Mouse (Mus musculus) lung, embryonic 14.5 days (tissue): Measurements from ENCODE around the gene Cd274. TPM values are rescaled to one million over a fixed set of nuclear protein-coding genes. Genes with fewer than 3 reads are reported as not detected.

Source experiments
- ATAC-seq: fragments of 200-750 bp; cut with Nextera tagmentation; 2 replicates; pipeline ENCODE4 v1.8.0; 2017; ENCODE audit warnings: mild to moderate bottlenecking, moderate TSS enrichment, moderate library complexity; ENCODE audit not compliant: insufficient read depth
- DNase-seq: peaks from one replicate; pipeline ENCODE4 v3.0.0-alpha.2; 2015
- H3K27ac ChIP-seq: fragments of 300-500 bp; sonication (generic); 2 replicates; pipeline ENCODE4 v1.5.1; 2014; ENCODE audit warnings: low read depth, mild to moderate bottlenecking, moderate library complexity
- H3K27me3 ChIP-seq: fragments of 300-500 bp; sonication (generic); 2 replicates; pipeline ENCODE4 v1.6.1; 2014; ENCODE audit warnings: low read length, control low read depth; ENCODE audit not compliant: insufficient read depth
- H3K36me3 ChIP-seq: fragments of 300-500 bp; sonication (generic); 2 replicates; pipeline ENCODE4 v1.6.1; 2014; ENCODE audit warnings: control low read depth; ENCODE audit not compliant: insufficient read depth
- H3K4me1 ChIP-seq: fragments of 300-500 bp; sonication (generic); 2 replicates; pipeline ENCODE4 v1.6.1; 2014; ENCODE audit warnings: antibody characterized with exemption, control low read depth; ENCODE audit not compliant: insufficient read depth
- H3K4me2 ChIP-seq: fragments of 300-500 bp; sonication (generic); 2 replicates; pipeline ENCODE4 v1.6.1; 2014; ENCODE audit warnings: mild to moderate bottlenecking
- H3K4me3 ChIP-seq: fragments of 300-500 bp; sonication (generic); 2 replicates; pipeline ENCODE4 v1.5.1; 2014; ENCODE audit warnings: low read depth, low read length
- H3K9ac ChIP-seq: fragments of 300-500 bp; sonication (generic); 2 replicates; pipeline ENCODE4 v1.6.1; 2014
- H3K9me3 ChIP-seq: fragments of 300-500 bp; sonication (generic); 2 replicates; pipeline ENCODE4 v1.6.1; 2016; ENCODE audit warnings: low read depth, low read length, control low read depth
- CTCF ChIP-seq: IDR thresholded peaks from 2 replicates; pipeline ENCODE4 v1.5.1; 2016; ENCODE audit warnings: antibody characterized with exemption, low read depth
- WGBS: fragments of 180-500 bp; shearing (Covaris S2); extraction: QIAGEN DNeasy Blood & Tissue Kit; methylation state at CpG from one replicate; pipeline ENCODE4 v1.1.7; 2014; 5-methylcytosine and 5-hydroxymethylcytosine counted together
- polyA plus RNA-seq: library from polyadenylated mRNA; unstranded; fragments of >200 nt; fragmentation: Nextera tagmentation; extraction: Ambion mirVana; gene quantifications from 2 replicates; pipeline ENCODE4 v1.2.1, GENCODE M21; 2014

Gene Cd274
- polyA plus RNA-seq, 1 experiment from 2014 or later: 0.25 TPM

DNA sequence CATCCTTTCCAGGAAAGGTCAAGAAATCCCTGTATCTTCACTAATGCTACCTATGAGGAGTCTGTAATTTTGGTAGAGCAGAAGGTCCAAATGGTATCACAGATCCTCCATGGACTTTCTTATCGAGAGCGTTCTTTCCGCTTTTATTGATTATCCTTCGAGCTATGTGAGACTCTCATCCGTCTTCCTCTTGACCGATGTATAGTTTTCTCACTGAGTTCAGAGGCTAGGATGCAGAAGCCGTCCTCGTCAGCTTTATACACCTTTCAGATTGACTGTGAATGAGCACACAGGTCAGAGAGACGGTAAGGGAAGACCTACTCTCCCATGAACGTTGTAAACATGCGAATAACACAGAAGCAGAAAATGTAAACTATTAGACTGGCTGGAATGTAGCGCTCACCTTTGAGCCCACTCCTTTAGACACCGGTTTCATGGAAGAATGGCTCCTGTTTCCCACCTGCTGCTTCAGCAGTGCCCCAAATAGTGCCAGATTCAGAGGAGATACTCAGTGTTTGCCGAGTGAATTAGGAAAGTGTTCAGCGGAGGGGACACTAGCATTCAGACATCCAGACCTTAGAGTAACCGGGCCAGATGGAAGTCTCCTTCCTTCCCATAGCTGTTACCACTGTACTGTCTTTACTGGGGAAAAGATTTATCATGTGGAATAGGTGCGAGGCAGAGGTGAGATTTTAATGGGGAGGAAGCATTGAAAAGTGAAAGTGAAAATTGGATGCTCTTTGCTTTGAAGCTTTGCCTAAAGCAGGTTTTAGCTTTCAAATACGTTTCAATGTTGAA, 4.2 kb downstream of the Cd274 start:
- 0 out of 2 replicates have a peak, but pooled peaks cover 2% of the 10 kb centered on the region for H3K4me1 ChIP-seq
- no peaks in the 10 kb centered on the region for H3K9me3 ChIP-seq
- ATAC-seq (no peak), DNase-seq (no peak)
- no peaks in the 10 kb centered on the region for H3K27me3 ChIP-seq
- H3K27ac ChIP-seq: no peak overlapping the region
- H3K36me3 ChIP-seq: no peaks in the 10 kb centered on the region
- no peak for TF ChIP-seq CTCF
- H3K9ac ChIP-seq: no peak overlapping the region
- no peak overlapping the region for H3K4me2 ChIP-seq
- 64% methylated on average over 18 of the region's 18 CpGs for WGBS
- H3K4me3 ChIP-seq: no peak overlapping the region

DNA sequence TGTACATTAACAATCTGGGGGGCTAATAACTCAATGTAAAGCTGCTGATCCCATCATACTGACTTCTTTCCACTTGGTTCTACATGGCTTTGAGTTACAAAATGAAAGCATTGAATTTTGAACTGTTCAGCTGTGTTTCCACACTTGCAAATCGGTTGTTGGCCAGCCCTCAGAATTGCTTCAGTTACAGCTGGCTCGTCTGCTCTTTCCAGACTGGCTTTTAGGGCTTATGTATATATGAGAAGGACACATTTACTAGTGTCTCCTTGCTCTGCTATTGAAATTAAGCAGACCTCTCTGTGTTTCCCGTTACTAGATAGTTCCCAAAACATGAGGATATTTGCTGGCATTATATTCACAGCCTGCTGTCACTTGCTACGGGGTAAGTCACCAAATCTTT, 4.9 kb downstream of the Cd274 start:
- H3K9ac ChIP-seq: no peak overlapping the region
- DNase-seq (peak; percentile 28), ATAC-seq (no peak)
- no peak overlapping the region for H3K4me2 ChIP-seq
- H3K27ac ChIP-seq: no peak overlapping the region
- no peaks in the 10 kb centered on the region for H3K4me1 ChIP-seq
- TF ChIP-seq CTCF: no peak
- no peaks in the 10 kb centered on the region for H3K36me3 ChIP-seq
- WGBS: 61% methylated on average over 4 of the region's 4 CpGs
- no peak overlapping the region for H3K4me3 ChIP-seq
- no peaks in the 10 kb centered on the region for H3K27me3 ChIP-seq
- H3K9me3 ChIP-seq: no peaks in the 10 kb centered on the region

DNA sequence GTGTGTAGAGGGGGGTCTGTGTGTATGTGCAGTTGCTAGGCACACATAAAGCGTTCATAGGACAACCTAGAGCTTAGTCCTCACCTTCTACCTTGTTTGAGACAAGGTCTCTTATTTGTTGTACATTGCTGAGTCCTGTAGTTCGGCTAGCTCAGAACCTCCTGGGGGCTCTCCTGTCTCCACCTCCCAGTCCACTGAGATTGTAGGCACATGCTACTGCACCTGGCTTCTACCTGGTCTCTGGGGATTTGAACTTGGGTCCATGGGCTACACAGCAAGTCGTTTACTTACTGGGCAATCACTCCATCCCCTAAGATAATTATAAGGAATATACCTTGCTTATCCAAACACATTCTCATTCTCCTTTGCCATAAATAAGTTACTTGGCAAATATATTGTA, 5.4 kb downstream of the Cd274 start:
- Histone ChIP-seq H3K9ac (no peak overlapping the region), H3K36me3 (no peaks in the 10 kb centered on the region), H3K9me3 (no peaks in the 10 kb centered on the region), H3K4me3 (no peak overlapping the region), H3K4me1 (no peaks in the 10 kb centered on the region), H3K27me3 (no peaks in the 10 kb centered on the region), H3K27ac (no peak overlapping the region), H3K4me2 (no peak overlapping the region)
- DNase-seq (no peak), ATAC-seq (no peak)
- TF ChIP-seq CTCF: no peak
- WGBS: 86% methylated on average over 3 of the region's 3 CpGs

DNA sequence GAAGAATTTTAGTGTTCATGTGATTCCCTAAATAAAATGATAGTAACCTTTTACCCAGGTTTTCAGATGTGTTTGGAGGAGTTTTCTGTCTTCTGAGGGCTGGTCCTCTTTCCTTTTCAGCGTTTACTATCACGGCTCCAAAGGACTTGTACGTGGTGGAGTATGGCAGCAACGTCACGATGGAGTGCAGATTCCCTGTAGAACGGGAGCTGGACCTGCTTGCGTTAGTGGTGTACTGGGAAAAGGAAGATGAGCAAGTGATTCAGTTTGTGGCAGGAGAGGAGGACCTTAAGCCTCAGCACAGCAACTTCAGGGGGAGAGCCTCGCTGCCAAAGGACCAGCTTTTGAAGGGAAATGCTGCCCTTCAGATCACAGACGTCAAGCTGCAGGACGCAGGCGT, 6.2 kb downstream of the Cd274 start:
- H3K9me3 ChIP-seq: no peaks in the 10 kb centered on the region
- H3K4me2 ChIP-seq: peak overlapping the region; percentile 51
- no peaks in the 10 kb centered on the region for H3K4me1 ChIP-seq
- H3K36me3 ChIP-seq: no peaks in the 10 kb centered on the region
- no peak for DNase-seq
- H3K27ac ChIP-seq: no peak overlapping the region
- 0 out of 2 replicates have a peak overlapping the region, but pooled peaks have one; percentile 6 for H3K4me3 ChIP-seq
- H3K27me3 ChIP-seq: no peaks in the 10 kb centered on the region
- TF ChIP-seq CTCF: no peak
- ATAC-seq: no peak
- 24% methylated on average over 11 of the region's 11 CpGs for WGBS
- no peak overlapping the region for H3K9ac ChIP-seq

DNA sequence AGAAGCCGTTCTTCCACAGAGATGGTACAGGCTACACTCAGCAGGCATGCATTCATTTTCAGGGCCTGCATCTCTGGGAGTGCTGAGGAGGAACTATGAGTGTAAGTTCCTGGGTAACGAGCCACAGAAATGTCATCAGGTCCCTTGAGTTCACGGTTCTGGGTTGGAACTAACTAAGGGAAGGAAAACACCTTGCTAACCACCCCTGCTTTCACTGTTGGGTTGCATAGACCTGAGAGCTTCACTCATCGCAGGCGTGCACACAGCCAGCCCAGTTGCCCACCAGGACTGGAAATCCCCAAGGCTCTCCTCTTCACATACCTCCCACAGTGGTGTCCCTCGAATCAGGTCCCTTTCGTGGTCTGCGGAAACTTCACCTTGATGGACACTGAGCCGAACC, 7.7 kb downstream of the Cd274 start:
- ATAC-seq: no peak
- no peak for DNase-seq
- Histone ChIP-seq H3K36me3 (no peaks in the 10 kb centered on the region), H3K4me1 (no peaks in the 10 kb centered on the region), H3K4me3 (no peak overlapping the region), H3K9ac (no peak overlapping the region), H3K9me3 (no peaks in the 10 kb centered on the region), H3K27me3 (no peaks in the 10 kb centered on the region), H3K27ac (no peak overlapping the region), H3K4me2 (no peak overlapping the region)
- WGBS: 88% methylated on average over 9 of the region's 9 CpGs
- no peak for TF ChIP-seq CTCF

DNA sequence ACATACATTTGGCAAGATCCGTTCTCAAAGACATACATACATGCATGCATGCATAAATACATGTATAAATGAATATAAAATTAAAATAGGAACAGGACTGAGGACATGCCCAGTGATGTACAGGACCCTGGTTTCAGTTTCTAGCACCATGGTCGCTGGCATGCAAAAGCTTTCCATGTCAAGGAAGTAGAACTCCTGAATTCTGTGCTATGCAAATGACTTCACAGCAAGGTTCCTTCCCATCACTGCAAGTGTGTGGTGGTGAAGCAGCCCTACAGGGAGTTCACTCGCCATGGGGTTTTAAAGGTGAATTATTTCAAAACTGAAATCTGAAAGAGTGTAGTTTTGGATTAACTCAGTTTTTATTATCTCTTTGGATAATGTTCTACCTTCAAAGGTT, 9.1 kb downstream of the Cd274 start:
- no peaks in the 10 kb centered on the region for H3K36me3 ChIP-seq
- TF ChIP-seq CTCF: no peak
- H3K27ac ChIP-seq: no peak overlapping the region
- H3K9ac ChIP-seq: no peak overlapping the region
- H3K9me3 ChIP-seq: no peaks in the 10 kb centered on the region
- H3K4me3 ChIP-seq: no peak overlapping the region
- DNase-seq (no peak), ATAC-seq (no peak)
- 76% methylated on average over 3 of the region's 3 CpGs for WGBS
- H3K4me1 ChIP-seq: no peaks in the 10 kb centered on the region
- no peak overlapping the region for H3K4me2 ChIP-seq
- no peaks in the 10 kb centered on the region for H3K27me3 ChIP-seq

DNA sequence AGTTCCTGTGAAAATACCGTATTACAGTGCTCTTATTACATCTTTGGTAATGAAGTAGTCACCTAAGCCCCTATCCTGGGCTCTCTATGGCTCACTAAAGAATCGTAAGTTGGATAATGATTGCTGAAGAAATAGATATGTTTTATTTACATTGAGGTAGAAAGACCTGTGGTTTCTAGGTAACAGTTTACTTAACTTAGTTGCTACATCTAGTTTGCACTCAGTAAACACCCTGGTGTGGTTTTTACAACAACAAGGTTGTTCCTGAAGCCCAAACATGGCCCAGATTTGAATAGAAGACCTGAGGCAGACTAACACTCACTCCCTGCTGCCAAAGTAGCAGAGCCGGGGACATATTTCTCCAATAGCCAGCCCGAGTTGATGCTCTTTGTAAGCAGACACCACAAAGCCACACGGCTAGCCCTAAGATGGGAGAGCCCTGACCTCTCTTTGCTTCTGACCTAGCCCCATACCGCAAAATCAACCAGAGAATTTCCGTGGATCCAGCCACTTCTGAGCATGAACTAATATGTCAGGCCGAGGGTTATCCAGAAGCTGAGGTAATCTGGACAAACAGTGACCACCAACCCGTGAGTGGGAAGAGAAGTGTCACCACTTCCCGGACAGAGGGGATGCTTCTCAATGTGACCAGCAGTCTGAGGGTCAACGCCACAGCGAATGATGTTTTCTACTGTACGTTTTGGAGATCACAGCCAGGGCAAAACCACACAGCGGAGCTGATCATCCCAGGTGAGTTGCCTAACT, 12.8 kb downstream of the Cd274 start:
- no peak overlapping the region for H3K9ac ChIP-seq
- WGBS: 80% methylated on average over 14 of the region's 14 CpGs
- no peak overlapping the region for H3K4me3 ChIP-seq
- no peak overlapping the region for H3K27ac ChIP-seq
- no peaks in the 10 kb centered on the region for H3K4me1 ChIP-seq
- no peak overlapping the region for H3K4me2 ChIP-seq
- no peaks in the 10 kb centered on the region for H3K9me3 ChIP-seq
- no peaks in the 10 kb centered on the region for H3K36me3 ChIP-seq
- TF ChIP-seq CTCF: no peak
- ATAC-seq: no peak
- no peaks in the 10 kb centered on the region for H3K27me3 ChIP-seq
- DNase-seq: no peak
